Mouse (Mus musculus): Measurements from ENCODE around the gene Ptgis.

GRCm38 (mm10) chr2:167240008-167240964 is at the start of gene Ptgis:
- no peak for TF ChIP-seq CTCF (IDR thresholded peaks at IDR 0.05; ENCODE audit: low read depth, low read length)
- TF ChIP-seq POLR2A (IDR thresholded peaks at IDR 0.05; ENCODE audit: extremely low read depth, insufficient read depth, low read length): no peak
